Mouse (Mus musculus) embryonic fibroblast, embryonic 13.5 days (primary cell): ENCODE data around the gene 4930579F01Rik.

ENCODE experiments used
- CTCF ChIP-seq: IDR thresholded peaks from 2 replicates; pipeline ENCODE4 v1.5.1; 2011; ENCODE audit warnings: mild to moderate bottlenecking, control low read depth, low read length, moderate library complexity, borderline replicate concordance; ENCODE audit not compliant: insufficient read depth
- POLR2A ChIP-seq: IDR thresholded peaks from 2 replicates; pipeline ENCODE4 v1.6.1; 2011; ENCODE audit warnings: low read depth, mild to moderate bottlenecking, control low read depth, low read length, moderate library complexity

DNA sequence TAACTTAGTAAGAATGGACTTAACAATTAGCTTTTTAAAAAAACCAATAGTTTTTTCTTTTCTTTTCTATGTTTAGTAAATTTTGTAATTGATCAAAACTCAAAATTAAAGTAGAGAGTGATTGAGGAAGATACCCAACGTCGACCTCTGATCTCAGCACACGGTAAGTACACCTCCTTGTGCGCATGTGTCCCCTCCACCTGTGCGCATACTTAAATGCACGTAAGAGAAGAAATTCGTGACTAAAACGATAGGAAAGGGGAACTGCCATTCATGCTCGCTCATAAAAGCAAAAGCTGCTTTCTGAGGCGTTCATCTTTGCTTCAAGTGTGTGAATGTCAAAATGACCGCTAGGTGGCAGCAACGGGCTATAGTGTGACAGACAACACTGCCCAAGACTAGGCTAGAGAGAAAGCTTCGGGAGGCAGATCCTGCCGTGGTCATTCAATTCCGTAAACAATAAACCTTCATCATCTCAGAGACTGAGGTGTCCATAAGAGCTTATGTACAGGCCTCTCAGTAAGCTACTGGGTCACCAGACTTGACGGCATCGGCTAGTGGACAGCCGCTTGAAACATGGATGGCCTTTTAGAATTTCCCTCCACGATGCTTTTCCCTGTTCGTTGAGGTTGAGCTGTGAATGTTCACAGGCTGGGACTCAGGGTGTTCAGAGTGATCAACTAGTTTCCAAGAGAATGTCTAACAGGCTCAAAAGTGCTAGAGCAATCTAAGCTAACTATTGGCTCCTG is 4.5 kb upstream of the 4930579F01Rik start:
- TF ChIP-seq POLR2A, result no peak
- peak; percentile 58; the same call in 1 of the 2 replicates for TF ChIP-seq CTCF
